Mouse (Mus musculus) cortical plate, adult 2 months (tissue): ENCODE measurements around the gene Dnajc4. TPM values are rescaled to one million over a fixed set of nuclear protein-coding genes. Genes with fewer than 3 reads are reported as not detected.

ENCODE experiments used
- H3K27ac ChIP-seq: fragments of 200-500 bp; 2 replicates; pipeline ENCODE4 v1.5.1; 2012; ENCODE audit warnings: low read length, control low read depth, inconsistent platforms; ENCODE audit not compliant: insufficient read depth
- H3K4me1 ChIP-seq: fragments of 200-500 bp; 2 replicates; pipeline ENCODE4 v1.6.1; 2011; ENCODE audit warnings: low read length; ENCODE audit not compliant: control insufficient read depth, insufficient read depth
- H3K4me3 ChIP-seq: fragments of 200-500 bp; 2 replicates; pipeline ENCODE4 v1.5.1; 2011; ENCODE audit warnings: mild to moderate bottlenecking, low read length, control low read depth; ENCODE audit not compliant: insufficient read depth
- CTCF ChIP-seq: fragments of 200-500 bp; IDR thresholded peaks from 2 replicates; pipeline ENCODE4 v1.5.1; 2011; ENCODE audit warnings: mild to moderate bottlenecking, control low read depth, low read length; ENCODE audit not compliant: insufficient read depth; ENCODE audit errors: extremely low read depth
- POLR2A ChIP-seq: fragments of 200-500 bp; IDR thresholded peaks from 2 replicates; pipeline ENCODE4 v1.6.1; 2011; ENCODE audit warnings: mild to moderate bottlenecking, low read length, control low read depth; ENCODE audit not compliant: insufficient read depth; ENCODE audit errors: extremely low read depth
- polyA plus RNA-seq: library from polyadenylated mRNA; depleted of rRNA; stranded (reverse); fragments of >200 nt; gene quantifications from 2 replicates; pipeline ENCODE4 v1.2.3, GENCODE M21; 2012

The Dnajc4 gene
- polyA plus RNA-seq, 1 experiment = 39.1 TPM

- TF ChIP-seq POLR2A (peak; percentile 36; the same call in 1 of the 2 replicates), CTCF (no peak)
- peak within 1 kb of the TSS; percentile 92 for H3K27ac ChIP-seq
- peak within 1 kb of the TSS; percentile 80 for H3K4me3 ChIP-seq
- H3K4me1 ChIP-seq = 0 out of 2 replicates have a peak, but pooled peaks cover 2% of the 10 kb centered on the region
Observed at GRCm38 (mm10) chr19:6987061-6987903, 5.1 kb downstream of the Dnajc4 start, which contains the start of gene Vegfb. TSS of gene Vegfb (minus strand) at chr19:6987651.

DNA sequence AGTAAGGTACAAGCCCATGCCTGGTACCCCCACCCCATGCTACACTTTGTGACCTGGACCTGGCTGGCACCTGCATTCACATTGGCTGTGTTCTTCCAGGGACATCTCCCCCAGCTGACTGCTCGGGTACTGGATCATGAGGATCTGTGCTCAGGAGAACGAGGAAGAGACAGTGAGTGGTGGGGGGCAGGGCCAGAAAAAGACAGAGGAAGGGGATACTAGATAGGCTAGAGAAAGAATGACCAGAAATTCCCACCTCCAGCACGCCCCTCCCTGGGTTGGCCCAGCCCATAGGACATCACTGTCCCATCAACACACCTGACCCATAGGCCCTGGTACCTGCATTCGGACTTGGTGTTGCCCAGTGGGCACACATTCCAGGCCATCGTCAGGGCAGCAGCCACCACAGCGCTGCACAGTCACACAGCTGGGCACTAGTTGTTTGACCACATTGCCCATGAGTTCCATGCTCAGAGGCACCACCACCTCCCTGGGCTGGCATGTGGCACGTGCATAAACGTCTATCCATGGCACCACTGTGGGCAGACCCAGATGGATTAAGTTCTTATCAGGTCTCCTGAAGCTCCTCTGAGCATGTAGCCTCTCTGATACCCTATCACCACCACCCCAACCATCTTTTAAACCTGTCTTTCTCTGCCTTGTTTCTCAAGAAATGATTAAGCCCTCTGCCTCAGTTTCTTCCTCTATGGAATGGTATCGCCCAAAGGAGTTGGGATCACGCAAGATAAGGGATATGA, 6.2 kb downstream of the Dnajc4 start:
- TF ChIP-seq POLR2A (no peak), CTCF (no peak)
- H3K27ac ChIP-seq = 0 out of 2 replicates have a peak overlapping the region, but pooled peaks have one; percentile 92
- H3K4me3 ChIP-seq = no peak overlapping the region; the same call in 1 of the 2 replicates
- 0 out of 2 replicates have a peak, but pooled peaks cover 2% of the 10 kb centered on the region for H3K4me1 ChIP-seq

DNA sequence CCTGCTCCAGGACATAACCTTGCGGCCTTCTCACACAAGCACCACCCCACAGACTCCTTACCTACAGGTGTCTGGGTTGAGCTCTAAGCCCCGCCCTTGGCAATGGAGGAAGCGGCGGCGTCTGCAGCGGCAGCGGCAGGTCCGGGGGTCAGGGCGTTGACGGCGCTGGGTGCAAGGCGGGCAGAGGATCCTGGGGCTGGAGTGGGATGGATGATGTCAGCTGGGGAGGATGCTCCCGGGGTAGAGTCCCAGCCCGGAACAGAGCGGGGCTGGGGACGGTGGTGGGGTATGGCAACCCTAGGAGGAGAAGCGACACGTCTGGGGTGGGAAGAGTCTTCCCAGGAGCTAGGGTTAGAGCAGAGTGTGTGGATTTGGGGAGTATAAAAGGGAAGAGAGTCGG, 7.1 kb downstream of the Dnajc4 start:
- H3K4me3 ChIP-seq = no peak overlapping the region
- H3K27ac ChIP-seq = no peak overlapping the region
- H3K4me1 ChIP-seq = 0 out of 2 replicates have a peak, but pooled peaks cover 2% of the 10 kb centered on the region
- TF ChIP-seq POLR2A (no peak), CTCF (no peak)

GRCm38 (mm10) chr19:6983621-6984020, 8.8 kb downstream of the Dnajc4 start:
- H3K27ac ChIP-seq = no peak overlapping the region
- H3K4me1 ChIP-seq = peaks cover 4% of the 10 kb centered on the region; the same call in 1 of the 2 replicates
- H3K4me3 ChIP-seq = no peak overlapping the region
- no peak for TF ChIP-seq POLR2A
- no peak for TF ChIP-seq CTCF

DNA sequence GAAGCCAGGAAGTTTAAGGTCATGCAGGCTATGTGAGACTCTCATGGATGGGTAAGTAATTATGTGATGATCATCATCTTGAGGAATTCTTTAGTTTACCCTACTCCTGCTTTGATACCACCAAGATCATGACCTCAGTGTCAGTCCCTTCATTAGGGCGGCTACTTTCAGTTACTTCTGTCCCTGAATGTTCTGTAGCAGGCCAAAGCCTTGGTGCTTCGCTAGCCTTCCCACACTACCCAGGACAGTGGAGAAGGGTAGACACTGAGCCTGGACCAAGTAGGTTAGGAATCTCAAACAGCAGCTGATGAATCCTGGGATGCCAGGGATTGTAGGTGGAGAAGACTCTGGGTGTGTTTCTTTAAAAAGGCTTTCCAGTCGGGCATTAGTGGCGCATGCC, 10.9 kb downstream of the Dnajc4 start:
- TF ChIP-seq CTCF (no peak), POLR2A (no peak)

GRCm38 (mm10) chr19:6980381-6981093, 11.8 kb downstream of the Dnajc4 start, which contains the start of gene Fkbp2:
TSS of gene Fkbp2 (minus strand) at chr19:6980501.
- peak within 1 kb of the TSS; percentile 78 for H3K27ac ChIP-seq
- H3K4me1 ChIP-seq = peaks cover 5% of the 10 kb centered on the region; the same call in 1 of the 2 replicates
- peak within 1 kb of the TSS; percentile 65 for H3K4me3 ChIP-seq
- TF ChIP-seq POLR2A = peak; percentile 97
- TF ChIP-seq CTCF = no peak

More for the DNA sequence above, 10.9 kb downstream of the Dnajc4 start:
- Histone ChIP-seq H3K4me1 (peaks cover 4% of the 10 kb centered on the region; the same call in 1 of the 2 replicates), H3K27ac (no peak overlapping the region), H3K4me3 (peak overlapping the region; percentile 65; the same call in 1 of the 2 replicates)

DNA sequence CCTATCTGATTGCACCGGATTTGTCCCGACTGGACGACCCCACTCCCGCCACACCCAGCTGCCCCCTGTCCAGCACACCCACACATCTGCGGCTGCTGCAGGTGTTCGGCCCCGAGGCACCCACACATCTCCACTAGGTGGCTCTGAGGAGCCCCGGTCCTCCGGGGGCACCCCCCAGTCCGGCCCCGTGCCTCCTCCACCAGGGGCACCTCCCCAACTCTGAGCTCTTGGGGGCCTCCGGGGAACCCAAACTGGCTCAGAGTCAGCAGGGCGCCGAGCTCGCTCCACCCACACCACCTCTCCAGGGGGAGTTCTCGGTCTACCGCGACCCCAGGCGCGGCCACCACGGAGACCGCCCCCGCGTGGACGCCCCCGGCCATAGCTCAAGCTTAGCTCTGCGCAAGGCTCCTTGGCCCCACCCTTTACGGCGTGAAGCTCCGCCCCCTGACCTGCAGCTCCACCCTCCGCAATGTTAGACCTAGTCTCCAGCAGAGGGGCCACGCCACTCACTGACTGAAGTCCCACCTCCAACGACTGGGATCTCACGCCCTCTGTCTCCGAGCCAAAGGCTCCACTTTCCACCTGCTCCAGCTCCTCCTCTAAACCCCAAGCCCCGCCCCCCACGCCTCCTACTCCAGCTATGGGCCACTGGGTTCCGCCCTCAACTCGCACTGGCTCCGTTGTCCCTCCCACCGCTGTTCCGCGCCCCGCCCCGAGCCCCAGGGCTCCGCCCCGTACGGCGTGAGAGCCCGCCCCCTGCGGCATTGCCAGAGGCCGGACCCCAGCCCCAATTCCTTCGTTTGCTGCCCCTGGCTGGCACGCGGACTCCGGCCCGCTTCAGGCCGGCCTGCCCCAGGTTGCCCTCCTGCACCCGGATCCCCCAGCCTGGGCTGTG, 12.6 kb downstream of the Dnajc4 start:
- peak overlapping the region; percentile 65 for H3K4me3 ChIP-seq
- H3K4me1 ChIP-seq = peaks cover 5% of the 10 kb centered on the region; the same call in 1 of the 2 replicates
- peak overlapping the region; percentile 78 for H3K27ac ChIP-seq
- TF ChIP-seq CTCF (peak; percentile 16; the same call in 1 of the 2 replicates), POLR2A (peak; percentile 52; the same call in 1 of the 2 replicates)

GRCm38 (mm10) chr19:6979001-6979479, 13.3 kb downstream of the Dnajc4 start:
- H3K27ac ChIP-seq = peak overlapping the region; percentile 78
- peaks cover 5% of the 10 kb centered on the region; the same call in 1 of the 2 replicates for H3K4me1 ChIP-seq
- H3K4me3 ChIP-seq = peak overlapping the region; percentile 65
- TF ChIP-seq POLR2A (0 out of 2 replicates have a peak, but pooled peaks have one; percentile 9), CTCF (no peak)
